Mouse (Mus musculus): Measurements from ENCODE around the gene Ano7. TPM values are rescaled to one million over a fixed set of nuclear protein-coding genes. Genes with fewer than 3 reads are reported as not detected.
A peak's percentile ranks its signal among the peaks of the same experiment; 100 is the strongest.

The Ano7 gene
- total RNA-seq (2014; rRNA removed; ENCODE audit: low replicate concordance) (not detected in 2 replicates), polyA plus RNA-seq (2015; fragmentation: Nextera tagmentation; extraction: Ambion mirVana) (0.11 TPM in 1 of 2 replicates, not detected in the other)

GRCm38 (mm10) chr1:93373665-93374064 lies at the start of gene Ano7:
Gene Ano7, plus strand, starts transcription at chr1:93373930.
- Histone ChIP-seq H3K9ac (replicated peaks; ENCODE audit: low read depth, low read length) (no peak within 1 kb of the TSS), H3K4me1 (ENCODE audit: control insufficient read depth, insufficient read depth) (no peaks in the 10 kb centered on the region), H3K27me3 (ENCODE audit: control insufficient read depth, insufficient read depth, low read length) (0 out of 2 replicates have a peak, but pooled peaks cover 2% of the 10 kb centered on the region), H3K4me3 (ENCODE audit: low read depth, low read length) (no peak within 1 kb of the TSS), H3K27ac (ENCODE audit: low read depth) (no peak within 1 kb of the TSS), H3K9me3 (replicated peaks; ENCODE audit: control insufficient read depth, low read length) (no peaks in the 10 kb centered on the region), H3K4me2 (ENCODE audit: low read depth, low read length) (no peak within 1 kb of the TSS), H3K36me3 (replicated peaks; ENCODE audit: control insufficient read depth, insufficient read depth, low read length) (no peaks in the 10 kb centered on the region)
- ATAC-seq (ENCODE audit: insufficient read depth, low read depth) (no peak), DNase-seq (ENCODE audit: low spot score) (no peak)
- WGBS, result 65% methylated on average over 4 of the region's 4 CpGs
- TF ChIP-seq EP300 (IDR thresholded peaks at IDR 0.05; ENCODE audit: low read depth), result no peak
- TF ChIP-seq CTCF (IDR thresholded peaks at IDR 0.05; ENCODE audit: low read depth), result no peak

GRCm38 (mm10) chr1:93323973-93324372 lies 49.8 kb upstream of the Ano7 start:
- Histone ChIP-seq H3K36me3 (replicated peaks; ENCODE audit: control insufficient read depth, insufficient read depth, low read length) (peaks cover 56% of the 10 kb centered on the region), H3K9me3 (replicated peaks; ENCODE audit: control insufficient read depth, low read length) (no peaks in the 10 kb centered on the region), H3K9ac (replicated peaks; ENCODE audit: low read depth, low read length) (no peak overlapping the region), H3K4me1 (ENCODE audit: control insufficient read depth, insufficient read depth) (no peaks in the 10 kb centered on the region), H3K27ac (ENCODE audit: low read depth) (no peak overlapping the region), H3K4me2 (ENCODE audit: low read depth, low read length) (no peak overlapping the region), H3K27me3 (ENCODE audit: control insufficient read depth, insufficient read depth, low read length) (no peaks in the 10 kb centered on the region), H3K4me3 (ENCODE audit: low read depth, low read length) (no peak overlapping the region)
- ATAC-seq (ENCODE audit: insufficient read depth, low read depth) (no peak), DNase-seq (ENCODE audit: low spot score) (no peak)
- WGBS, result 92% methylated on average over 6 of the region's 6 CpGs
- no peak for TF ChIP-seq CTCF (IDR thresholded peaks at IDR 0.05; ENCODE audit: low read depth)
- TF ChIP-seq EP300 (IDR thresholded peaks at IDR 0.05; ENCODE audit: low read depth), result no peak

- Histone ChIP-seq H3K27me3 (ENCODE audit: control insufficient read depth, insufficient read depth, low read length) (no peaks in the 10 kb centered on the region), H3K36me3 (replicated peaks; ENCODE audit: control insufficient read depth, insufficient read depth, low read length) (peaks cover 52% of the 10 kb centered on the region), H3K9ac (replicated peaks; ENCODE audit: low read depth, low read length) (no peak overlapping the region), H3K4me1 (ENCODE audit: control insufficient read depth, insufficient read depth) (no peaks in the 10 kb centered on the region), H3K4me3 (ENCODE audit: low read depth, low read length) (no peak overlapping the region), H3K4me2 (ENCODE audit: low read depth, low read length) (no peak overlapping the region), H3K9me3 (replicated peaks; ENCODE audit: control insufficient read depth, low read length) (no peaks in the 10 kb centered on the region), H3K27ac (ENCODE audit: low read depth) (no peak overlapping the region)
- DNase-seq (ENCODE audit: low spot score) (no peak), ATAC-seq (ENCODE audit: insufficient read depth, low read depth) (no peak)
- 60% methylated on average over 3 of the region's 3 CpGs for WGBS
- no peak for TF ChIP-seq EP300 (IDR thresholded peaks at IDR 0.05; ENCODE audit: low read depth)
- no peak for TF ChIP-seq CTCF (IDR thresholded peaks at IDR 0.05; ENCODE audit: low read depth)
Measured at GRCm38 (mm10) chr1:93326446-93326845, 47.3 kb upstream of the Ano7 start.

- no peaks in the 10 kb centered on the region for H3K9me3 ChIP-seq (replicated peaks; ENCODE audit: control insufficient read depth, low read length)
- DNase-seq (ENCODE audit: low spot score) (no peak), ATAC-seq (ENCODE audit: insufficient read depth, low read depth) (no peak)
- H3K27ac ChIP-seq (ENCODE audit: low read depth), result no peak overlapping the region
- H3K4me2 ChIP-seq (ENCODE audit: low read depth, low read length), result no peak overlapping the region
- H3K9ac ChIP-seq (replicated peaks; ENCODE audit: low read depth, low read length), result no peak overlapping the region
- no peaks in the 10 kb centered on the region for H3K4me1 ChIP-seq (ENCODE audit: control insufficient read depth, insufficient read depth)
- peaks cover 27% of the 10 kb centered on the region for H3K36me3 ChIP-seq (replicated peaks; ENCODE audit: control insufficient read depth, insufficient read depth, low read length)
- no peak overlapping the region for H3K4me3 ChIP-seq (ENCODE audit: low read depth, low read length)
- no peak for TF ChIP-seq EP300 (IDR thresholded peaks at IDR 0.05; ENCODE audit: low read depth)
- TF ChIP-seq CTCF (IDR thresholded peaks at IDR 0.05; ENCODE audit: low read depth), result no peak
- WGBS, result 80% methylated on average over 2 of the region's 2 CpGs
- no peaks in the 10 kb centered on the region for H3K27me3 ChIP-seq (ENCODE audit: control insufficient read depth, insufficient read depth, low read length)
Measured at GRCm38 (mm10) chr1:93334621-93335020, 39.1 kb upstream of the Ano7 start.

- ATAC-seq (ENCODE audit: insufficient read depth, low read depth) (peak; percentile 94), DNase-seq (ENCODE audit: low spot score) (peak; percentile 95)
- H3K4me2 ChIP-seq (ENCODE audit: low read depth, low read length), result peak within 1 kb of the TSS; percentile 88
- H3K27ac ChIP-seq (ENCODE audit: low read depth), result peak within 1 kb of the TSS; percentile 71
- peak within 1 kb of the TSS; percentile 83 for H3K9ac ChIP-seq (replicated peaks; ENCODE audit: low read depth, low read length)
- H3K4me3 ChIP-seq (ENCODE audit: low read depth, low read length), result peak within 1 kb of the TSS; percentile 94
- peaks cover 11% of the 10 kb centered on the region; the same call in 1 of the 2 replicates for H3K4me1 ChIP-seq (ENCODE audit: control insufficient read depth, insufficient read depth)
- H3K27me3 ChIP-seq (ENCODE audit: control insufficient read depth, insufficient read depth, low read length), result no peaks in the 10 kb centered on the region
- H3K9me3 ChIP-seq (replicated peaks; ENCODE audit: control insufficient read depth, low read length), result no peaks in the 10 kb centered on the region
- TF ChIP-seq CTCF (IDR thresholded peaks at IDR 0.05; ENCODE audit: low read depth), result no peak
- TF ChIP-seq EP300 (IDR thresholded peaks at IDR 0.05; ENCODE audit: low read depth), result no peak
- peaks cover 9% of the 10 kb centered on the region for H3K36me3 ChIP-seq (replicated peaks; ENCODE audit: control insufficient read depth, insufficient read depth, low read length)
- WGBS, result under 1% methylated on average over 63 of the region's 63 CpGs
Measured at GRCm38 (mm10) chr1:93342648-93343503, 30.9 kb upstream of the Ano7 start, which contains the start of the genes Ppp1r7 and Pask. Gene Ppp1r7, plus strand, starts transcription at chr1:93342854. Gene Pask, minus strand, starts transcription at chr1:93343482.

Measured in heart, postnatal 0 days (tissue).